Mouse (Mus musculus) neural tube, embryonic 10.5 days (tissue): ENCODE results near the gene Pax9.

Experiments
- DNase-seq: peaks from one replicate; pipeline ENCODE4 v3.0.0-alpha.2; 2017; ENCODE audit warnings: low spot score; ENCODE audit errors: extremely low spot score

Pax9 gene

GRCm38 (mm10) chr12:56697011-56697740 lies 5.6 kb downstream of the Pax9 start:
- peak; percentile 70 for DNase-seq

GRCm38 (mm10) chr12:56697785-56698184 lies 6.2 kb downstream of the Pax9 start:
- peak; percentile 57 for DNase-seq

DNA sequence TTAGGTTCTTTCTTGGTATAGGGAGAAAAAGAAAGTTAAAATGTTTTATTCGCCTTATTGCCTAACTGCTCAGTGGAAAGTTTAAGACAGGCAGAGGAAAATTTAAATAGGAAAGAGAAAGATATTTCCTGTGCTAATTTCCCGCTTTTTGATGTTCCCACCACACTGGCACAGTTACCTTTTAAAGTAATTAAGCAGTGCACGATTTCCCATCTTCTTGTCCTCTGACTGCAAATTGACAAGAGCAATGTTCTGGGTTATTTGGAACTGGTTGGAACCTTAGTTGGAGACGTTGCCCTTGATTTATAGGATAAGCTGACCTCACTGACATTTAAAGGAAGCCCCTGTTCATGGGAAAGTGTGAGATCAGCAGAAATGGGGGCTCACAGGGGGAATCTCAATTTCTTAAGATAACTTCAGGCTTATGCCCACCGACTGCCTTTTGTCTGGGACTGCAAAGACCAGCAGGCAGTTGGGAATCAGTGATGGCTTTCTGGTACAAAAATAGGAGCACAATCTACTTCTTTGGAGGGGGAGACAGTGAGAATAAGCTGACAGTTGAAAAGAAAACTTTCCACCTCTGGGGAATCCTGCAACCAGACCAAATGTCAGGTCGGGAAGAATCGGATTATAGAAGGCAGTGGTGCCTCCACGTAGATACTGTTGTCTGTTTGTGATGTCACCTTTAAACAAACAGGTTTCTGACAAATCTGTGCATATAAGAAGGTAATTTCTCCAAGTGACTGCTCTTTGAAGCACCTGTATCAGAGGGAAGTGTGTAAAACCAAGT lies 6.8 kb downstream of the Pax9 start:
- DNase-seq, result peak; percentile 39

DNA sequence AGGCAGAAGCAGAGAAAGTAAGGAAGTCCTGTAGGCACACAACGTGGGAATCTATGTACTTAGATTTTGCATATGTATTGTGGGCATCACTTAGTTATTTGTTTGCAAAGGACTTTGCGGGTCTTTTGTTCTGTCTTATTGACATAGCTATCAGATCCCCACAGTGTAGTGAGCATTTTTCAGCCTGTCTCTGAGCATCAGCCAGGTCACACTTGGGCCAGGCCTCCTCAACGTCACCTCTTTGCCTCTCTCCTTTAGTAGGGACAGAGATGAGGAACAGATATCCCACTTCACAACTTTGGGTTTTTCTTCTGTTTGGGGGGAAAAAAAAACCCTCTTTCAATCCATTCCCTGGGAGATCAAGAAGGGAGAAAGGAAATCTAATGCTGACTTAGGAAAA lies 7.8 kb downstream of the Pax9 start:
- DNase-seq, result no peak

- peak; percentile 65 for DNase-seq
Observed at GRCm38 (mm10) chr12:56699915-56700900, 8.6 kb downstream of the Pax9 start.

- DNase-seq, result no peak
Observed at GRCm38 (mm10) chr12:56701004-56701403, 9.4 kb downstream of the Pax9 start.

- DNase-seq, result no peak
Observed at GRCm38 (mm10) chr12:56717971-56718706, 26.6 kb downstream of the Pax9 start.

GRCm38 (mm10) chr12:56718707-56719051 lies 27.1 kb downstream of the Pax9 start:
- no peak for DNase-seq

DNA sequence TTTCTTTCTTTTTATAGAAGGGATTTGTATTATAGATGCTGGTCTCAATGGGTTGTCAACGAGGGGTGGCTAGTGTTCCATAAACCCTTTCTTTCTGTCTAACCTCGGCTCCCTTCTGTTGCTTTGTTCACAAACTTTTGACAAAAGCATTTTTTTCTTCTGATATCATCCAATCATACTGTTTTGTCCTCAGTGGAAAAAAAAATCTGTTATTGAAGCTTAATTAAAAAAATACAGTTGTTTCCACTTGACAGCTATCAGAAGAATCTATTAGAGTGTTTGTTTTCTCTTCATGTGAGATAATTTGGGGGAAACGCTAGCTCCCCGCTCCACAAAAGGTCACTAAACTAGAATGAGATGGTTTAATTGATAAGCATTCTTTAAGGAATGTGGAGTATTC lies 36.1 kb downstream of the Pax9 start:
- DNase-seq, result no peak

DNA sequence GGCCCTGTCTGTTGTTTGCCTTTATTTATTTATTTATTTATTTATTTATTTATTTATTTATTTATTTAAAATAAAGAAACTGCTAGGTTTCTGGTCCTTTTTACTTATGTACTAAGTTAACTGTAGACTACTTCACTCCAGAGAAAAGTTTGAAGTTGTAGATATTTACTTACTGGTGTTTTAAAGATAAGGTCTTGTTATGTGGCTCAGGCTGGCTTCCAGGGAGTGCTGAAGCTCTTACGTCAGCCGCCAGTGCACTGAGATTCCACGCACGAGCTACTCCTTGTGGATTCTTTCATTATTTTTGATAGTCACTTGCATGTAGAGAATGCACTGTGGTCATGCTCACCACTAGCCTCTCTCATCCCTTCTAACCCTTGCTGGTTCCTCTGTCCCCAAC lies 45.5 kb downstream of the Pax9 start:
- DNase-seq, result no peak
